Mouse (Mus musculus): ENCODE results near the gene Mboat7.

GRCm38 (mm10) chr7:3703148-3703878, 10.0 kb upstream of the Mboat7 start:
- TF ChIP-seq TAL1 (conservative IDR thresholded peaks at IDR 0.05; ENCODE audit: low read depth, low read length) (no peak), GATA1 (IDR thresholded peaks at IDR 0.05; ENCODE audit: borderline replicate concordance, low read length) (no peak), CTCF (IDR thresholded peaks at IDR 0.05; ENCODE audit: low read depth, low read length) (no peak), POLR2AphosphoS5 (IDR thresholded peaks at IDR 0.05; ENCODE audit: insufficient replicate concordance, low read depth, low read length) (no peak)

Data from G1E (cell line).